Mouse (Mus musculus): ENCODE measurements around the gene Cdh8.
"Not testable (repeated sequence)": the region's sequence is repeated elsewhere in the genome, so short reads cannot be mapped to it uniquely, and the experiment has no call there.

Gene Cdh8

DNA sequence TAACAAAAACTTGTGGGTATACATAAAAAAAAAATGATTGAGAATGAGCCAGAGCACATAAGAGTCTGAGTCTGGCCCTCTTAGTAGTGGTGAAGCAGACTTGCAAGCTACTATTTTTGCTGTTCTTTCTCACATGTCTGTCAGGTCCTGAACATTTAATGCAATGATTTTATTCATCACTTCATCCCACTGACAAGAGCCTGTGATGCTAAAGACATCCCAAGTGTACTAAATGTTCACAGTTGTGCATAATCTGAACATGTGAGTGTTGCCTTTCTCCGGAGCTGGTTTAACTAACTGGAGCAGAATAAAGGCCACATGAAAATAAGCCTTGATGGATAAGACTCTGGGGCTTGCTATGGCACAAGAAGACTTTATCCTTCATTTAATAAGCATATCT lies 131.2 kb downstream of the Cdh8 start:
- in situ Hi-C loops (cut with MboI, MseI), result no loop called here

DNA sequence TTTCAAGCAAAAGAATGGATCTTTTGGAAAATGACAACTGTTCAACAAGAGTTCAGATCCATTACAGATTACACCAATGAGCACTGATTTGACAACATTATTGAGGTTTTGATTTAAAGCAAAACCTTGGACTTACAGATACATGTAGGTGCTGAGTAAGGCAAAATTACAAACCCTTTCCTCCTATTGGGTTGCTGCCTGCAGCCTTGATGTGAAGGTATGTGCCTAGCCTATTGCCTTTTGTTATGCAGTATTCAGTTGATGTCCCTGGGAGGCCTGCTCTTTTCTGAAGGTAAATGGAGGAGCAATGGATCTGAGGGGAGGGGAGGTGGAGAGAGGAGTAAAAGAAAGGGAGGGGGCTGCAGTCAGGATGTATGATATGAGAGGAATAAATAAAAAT lies 135.9 kb downstream of the Cdh8 start:
- in situ Hi-C loops (cut with MboI, MseI), result no loop called here

DNA sequence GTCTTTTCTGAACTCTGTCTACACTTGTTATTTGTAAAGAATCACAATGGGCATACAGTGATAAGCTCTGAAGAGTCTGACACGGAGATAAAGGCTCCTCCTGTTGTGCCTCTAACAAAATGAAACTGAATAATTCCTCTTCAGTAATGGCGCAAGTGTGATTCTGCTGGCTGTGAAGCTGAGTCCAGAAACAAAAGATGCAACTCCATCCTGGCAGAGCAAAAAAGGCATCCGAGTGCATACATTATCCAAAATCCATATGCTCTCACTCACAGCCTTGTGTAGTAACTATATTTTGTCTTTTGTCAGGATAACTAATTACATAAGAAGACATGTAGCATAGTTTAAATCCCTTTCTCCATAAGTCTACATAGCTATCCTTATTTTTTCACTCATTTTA lies 149.1 kb downstream of the Cdh8 start:
- in situ Hi-C loops (cut with MboI, MseI), result no loop called here

DNA sequence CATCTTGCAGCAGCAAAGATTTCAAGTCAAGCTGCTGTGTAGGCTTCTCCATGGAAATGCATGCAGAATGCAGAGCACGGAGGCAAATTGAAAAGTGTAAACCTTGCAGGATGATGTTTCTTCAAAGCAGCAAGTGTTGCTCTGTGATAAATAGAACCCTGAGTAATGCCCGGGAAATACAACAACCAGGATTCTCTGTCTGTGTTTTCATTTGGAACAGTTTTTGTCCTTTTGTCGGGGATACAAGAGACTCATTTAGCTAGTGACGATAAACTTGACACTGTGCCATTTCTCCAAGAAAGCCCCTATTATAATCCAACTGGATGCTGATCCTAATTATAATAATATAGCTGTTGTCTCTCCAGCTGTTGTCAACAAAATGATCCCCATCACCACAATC lies 181.9 kb downstream of the Cdh8 start:
- in situ Hi-C loops (cut with MboI, MseI), result no loop called here

DNA sequence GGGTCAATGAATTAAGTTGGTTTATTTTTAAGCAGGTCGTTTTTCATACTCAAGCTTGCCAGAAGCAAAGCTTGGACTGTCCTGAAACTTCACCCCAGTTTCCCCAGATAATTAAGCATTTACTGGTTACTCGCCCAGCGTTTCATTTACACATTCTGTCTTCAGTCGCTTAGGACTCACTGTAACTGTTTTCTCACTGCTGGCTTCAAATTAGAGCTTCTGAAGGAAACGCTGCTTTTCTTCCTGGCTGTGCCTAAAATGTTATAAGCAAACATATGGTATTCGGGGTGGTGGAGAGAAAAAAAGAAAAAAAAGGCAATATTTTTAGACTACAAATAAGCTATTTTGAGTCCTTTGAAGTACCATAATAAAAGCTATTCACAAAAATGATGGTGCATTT lies 192.6 kb downstream of the Cdh8 start:
- in situ Hi-C loops (cut with MboI, MseI), result no loop called here

DNA sequence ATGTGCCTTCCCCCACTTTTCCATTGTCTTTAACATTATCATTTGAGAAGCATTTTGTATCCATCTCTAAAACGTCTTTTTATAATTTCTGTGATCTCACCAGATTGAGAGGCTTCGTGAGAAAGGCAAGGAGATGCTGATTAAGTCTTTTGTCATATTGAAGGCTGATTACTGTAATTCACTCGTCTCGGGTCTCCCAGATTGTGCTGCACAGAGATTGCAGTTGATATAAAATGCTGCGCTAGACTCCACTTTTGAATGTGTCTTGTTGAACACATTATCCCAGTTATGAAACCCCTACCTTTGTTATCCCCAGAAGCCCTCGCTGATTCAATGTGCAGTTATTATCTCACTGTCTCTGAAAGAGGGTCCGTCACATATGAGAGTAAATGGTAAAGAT lies 211.1 kb downstream of the Cdh8 start:
- in situ Hi-C loops (cut with MboI, MseI), result no loop called here

DNA sequence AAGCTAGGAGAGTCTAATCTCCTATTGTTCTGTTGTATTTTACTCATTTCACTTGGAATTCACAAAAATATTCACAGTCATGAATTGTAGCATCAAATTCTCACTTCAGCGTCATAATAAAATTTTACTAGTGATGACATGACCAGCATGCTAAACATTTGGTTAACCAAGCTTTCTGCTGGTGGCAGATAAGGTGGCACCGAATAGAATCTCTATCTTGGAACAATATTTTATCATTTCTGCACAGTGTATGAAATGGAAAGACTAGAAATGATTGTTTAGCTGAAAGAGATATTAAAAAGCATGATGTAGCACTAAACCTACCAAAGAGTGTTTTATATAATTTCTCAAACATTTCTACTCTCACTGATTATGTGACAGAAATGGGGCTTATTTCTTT lies 225.6 kb downstream of the Cdh8 start:
- in situ Hi-C loops (cut with MboI, MseI), result no loop called here

DNA sequence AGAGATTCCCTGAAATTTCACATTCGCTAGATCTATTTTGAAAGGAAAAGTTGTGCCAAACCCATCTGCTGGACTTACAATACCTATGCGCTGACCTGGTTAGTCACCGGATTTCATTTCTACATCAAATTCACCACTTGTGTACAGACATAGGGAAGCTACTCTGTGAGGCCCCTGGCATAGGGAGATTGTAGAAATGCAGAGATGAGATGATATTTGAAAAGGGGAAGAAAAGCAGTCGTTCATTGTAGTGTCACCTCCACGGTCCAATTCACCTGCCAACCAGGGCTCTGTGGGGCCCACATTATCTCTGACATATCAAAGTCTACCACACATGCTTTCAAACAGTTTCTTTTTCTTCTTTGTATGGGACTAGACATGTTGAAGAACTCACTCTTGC lies 229.4 kb downstream of the Cdh8 start:
- in situ Hi-C loops (cut with MboI, MseI), result no loop called here

DNA sequence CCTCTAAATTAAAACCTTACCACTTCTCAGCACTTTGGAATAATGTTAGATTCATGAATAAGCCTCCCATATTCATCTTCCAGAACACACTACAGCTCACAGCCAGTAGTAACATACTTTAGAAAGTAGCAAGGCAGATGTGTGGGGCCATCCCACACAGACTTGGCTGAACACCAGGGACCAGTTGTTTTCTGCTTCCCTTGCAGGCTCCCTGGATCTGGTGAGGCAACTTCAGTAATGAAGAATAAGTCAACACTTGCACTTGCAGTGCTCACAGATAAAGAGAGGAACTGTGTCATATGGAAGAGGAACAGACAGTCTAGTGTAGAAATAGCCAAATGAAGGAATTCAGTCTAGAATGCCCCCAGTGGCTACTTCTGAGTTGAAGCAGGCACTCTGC lies 232.1 kb downstream of the Cdh8 start:
- in situ Hi-C loops (cut with MboI, MseI), result no loop called here

DNA sequence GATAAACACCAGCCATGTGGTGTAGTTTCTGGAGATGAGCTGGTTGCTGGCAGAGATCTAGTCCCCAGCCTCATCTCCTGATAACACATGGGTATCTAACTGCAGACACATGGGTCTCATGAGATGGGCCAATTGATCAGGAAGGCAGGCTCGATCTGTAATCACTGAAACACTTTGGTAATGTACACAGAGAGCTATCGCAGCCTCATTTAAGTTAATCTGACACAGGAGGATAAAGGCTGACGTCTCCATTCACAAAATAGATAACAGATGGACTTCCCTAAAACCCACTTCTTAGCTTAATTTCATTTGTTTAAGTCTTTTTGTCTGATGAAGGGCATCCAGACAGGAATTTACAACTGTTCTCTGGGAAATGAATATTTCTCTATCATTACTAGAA lies 249.3 kb downstream of the Cdh8 start:
- in situ Hi-C loops (cut with MboI, MseI), result no loop called here

DNA sequence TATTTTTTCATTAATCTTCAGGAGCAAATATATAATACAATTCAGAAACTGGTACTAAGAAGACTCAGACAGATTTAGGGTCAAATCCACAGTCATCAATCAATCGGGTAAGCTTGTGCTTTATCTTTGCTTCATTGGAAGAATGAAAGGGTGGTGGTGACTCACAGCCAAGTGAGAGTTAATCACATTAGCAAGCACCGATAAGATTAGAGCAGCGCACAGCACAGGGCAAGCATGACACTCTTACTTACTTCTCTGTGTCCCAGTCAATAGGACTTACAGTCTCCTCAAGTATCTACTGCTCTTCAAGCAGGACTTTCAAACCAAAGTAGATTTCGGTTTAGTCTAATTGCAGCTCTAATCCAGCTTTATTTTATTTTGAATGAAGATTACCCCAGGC lies 254.6 kb downstream of the Cdh8 start:
- in situ Hi-C loops (cut with MboI, MseI), result no loop called here

DNA sequence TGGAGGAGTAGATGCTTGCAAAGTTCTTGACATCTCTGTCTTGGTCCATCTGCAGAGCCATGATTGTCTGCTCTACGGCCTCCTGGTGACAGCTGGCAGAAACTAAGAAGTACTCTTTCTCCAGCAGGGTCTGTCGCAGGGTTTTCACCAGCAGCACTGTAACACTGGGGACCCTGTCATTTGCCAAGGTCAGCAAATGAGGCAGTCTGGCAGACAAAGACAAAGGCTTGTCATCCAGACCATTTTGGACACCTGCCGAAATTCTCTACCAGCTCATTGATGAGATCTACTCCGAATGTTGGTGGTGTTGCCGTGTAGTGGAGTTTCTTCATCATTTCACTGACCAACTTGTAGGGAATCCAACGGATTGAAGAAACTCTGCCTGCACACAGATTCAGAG lies 270.8 kb downstream of the Cdh8 start:
- in situ Hi-C loops (cut with MboI, MseI), result no loop called here

DNA sequence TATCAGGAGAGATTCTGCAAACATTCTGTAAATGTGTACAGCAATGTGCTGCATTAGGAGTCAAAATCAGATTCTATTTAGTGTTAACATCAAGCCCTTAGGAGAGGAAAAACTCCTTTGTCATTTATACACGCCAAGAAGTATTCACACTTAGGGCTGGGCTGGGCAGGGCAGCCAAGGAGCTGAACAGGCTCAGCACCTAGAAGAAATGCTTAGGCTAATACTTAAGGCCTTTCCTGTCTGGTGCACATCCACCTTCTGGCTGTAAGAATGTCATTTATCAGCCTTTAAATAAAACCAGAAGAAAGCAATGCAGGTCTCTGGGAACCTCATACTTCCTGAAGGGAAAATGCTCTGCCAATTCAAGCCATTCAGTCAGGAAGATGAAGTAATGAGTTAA lies 271.5 kb downstream of the Cdh8 start:
- in situ Hi-C loops (cut with MboI, MseI), result not testable (repeated sequence)

DNA sequence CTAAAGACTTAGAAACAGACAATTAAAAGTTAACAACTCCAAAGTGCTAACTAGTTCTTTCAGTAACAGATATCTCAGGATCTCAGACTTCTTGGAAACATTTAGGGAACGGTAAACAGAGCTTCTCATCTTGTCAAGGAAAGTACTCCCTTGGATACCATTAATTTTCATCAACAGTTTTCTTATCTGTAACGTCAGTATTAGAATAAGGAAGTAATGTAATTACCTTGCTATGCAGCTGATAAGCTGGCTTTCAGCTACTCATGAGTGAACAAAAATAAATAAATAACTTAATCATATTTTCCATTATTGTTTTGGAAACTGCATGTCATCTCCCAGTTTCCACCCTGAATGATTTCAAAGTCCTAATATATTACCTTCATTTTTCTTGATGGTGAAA lies 317.8 kb downstream of the Cdh8 start:
- in situ Hi-C loops (cut with MboI, MseI), result no loop called here

DNA sequence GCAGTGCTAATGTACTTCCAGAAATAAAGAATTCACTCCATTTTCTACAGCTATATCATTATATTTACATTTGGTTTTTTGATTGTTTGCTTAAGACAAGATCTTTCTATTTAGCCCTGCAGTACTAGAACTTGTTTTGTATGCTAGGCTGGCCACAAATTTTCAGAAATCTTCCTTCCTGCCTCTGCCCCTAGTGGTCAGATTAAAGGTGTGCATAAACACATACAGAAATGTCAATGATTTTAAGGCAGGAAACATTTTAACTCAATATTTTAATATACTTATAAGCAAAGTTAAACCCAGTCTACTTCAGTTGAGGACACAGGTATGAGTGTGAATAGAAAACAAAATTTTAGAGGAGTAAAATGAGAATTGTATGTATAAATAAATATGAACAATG lies 364.9 kb downstream of the Cdh8 start:
- in situ Hi-C loops (cut with MboI, MseI), result no loop called here

DNA sequence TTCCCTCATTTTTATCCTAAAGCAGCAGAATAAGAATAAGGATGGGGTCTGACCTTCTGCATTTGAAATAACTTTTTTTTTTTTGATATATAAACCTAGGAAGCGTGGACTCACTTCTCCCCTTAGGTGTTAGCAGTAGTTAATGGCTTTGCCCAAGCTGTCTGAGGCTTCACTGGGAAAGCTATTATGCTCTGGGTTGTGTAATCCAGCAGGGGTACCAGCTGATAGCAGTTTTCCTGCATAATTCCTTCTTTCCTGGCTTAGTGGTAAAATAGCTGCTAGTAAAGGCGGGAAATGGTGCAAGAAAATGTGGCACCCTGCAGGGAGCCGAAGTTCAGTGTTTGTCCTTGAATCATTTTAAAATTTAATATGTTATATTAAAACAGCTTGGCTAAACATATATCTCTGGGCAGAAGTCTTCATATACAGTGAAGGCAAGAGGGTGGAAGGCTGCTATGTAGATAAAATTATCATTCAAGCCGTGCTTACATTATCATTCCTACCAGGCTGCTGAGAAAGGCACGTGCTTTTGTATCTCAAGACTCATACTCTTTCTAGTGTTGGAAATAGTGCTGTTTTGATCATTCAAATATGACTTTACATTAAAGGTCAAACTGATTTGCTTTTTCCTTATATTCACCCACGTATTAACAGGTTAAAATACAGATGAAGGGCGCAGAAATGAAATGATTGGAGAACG lies 367.5 kb downstream of the Cdh8 start:
- in situ Hi-C loops (cut with MboI, MseI), result no loop called here

DNA sequence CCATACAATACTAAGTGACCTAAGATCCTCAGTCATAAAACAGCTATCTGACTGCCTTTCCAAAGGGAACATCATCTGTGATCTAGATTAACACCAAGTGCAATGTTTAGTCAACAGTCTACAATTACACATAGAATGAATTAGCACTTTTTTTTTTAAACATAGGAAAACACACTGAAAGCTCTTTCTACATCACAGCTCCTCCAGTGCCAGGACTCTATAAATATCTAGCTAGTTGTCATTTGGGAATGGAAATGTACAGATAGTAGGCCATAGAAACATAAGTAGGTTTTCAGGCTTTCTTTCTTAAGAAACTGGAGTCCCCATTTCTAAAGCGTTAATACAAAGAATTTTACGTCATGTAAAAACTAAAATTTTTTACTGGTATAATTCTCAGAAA lies 375.8 kb downstream of the Cdh8 start:
- in situ Hi-C loops (cut with MboI, MseI), result no loop called here

DNA sequence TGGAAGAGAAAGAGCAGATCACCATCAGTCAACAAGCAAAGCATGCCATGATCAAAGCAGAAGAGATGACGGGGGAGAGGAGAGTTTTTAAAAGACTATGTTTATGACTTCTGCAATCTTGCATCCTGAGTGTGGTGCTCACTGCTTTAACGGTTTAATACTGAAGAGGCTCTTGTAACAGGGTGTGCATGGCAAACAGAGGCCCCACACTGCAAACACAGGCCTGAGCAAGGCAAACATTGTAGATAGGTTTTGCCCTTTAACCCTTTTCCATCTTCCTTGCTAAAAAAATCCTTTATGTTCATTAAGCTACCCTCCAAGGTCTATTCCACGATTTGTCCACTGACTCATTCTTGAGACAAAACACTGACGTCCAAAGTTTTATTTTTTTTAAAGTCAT lies 385.2 kb downstream of the Cdh8 start:
- in situ Hi-C loops (cut with MboI, MseI), result loop anchor here (10.0 kb wide), 1 partner anchor 794 kb away; no protein-coding TSS in a partner anchor
